Mouse (Mus musculus) cerebellum, postnatal 25 days (tissue): Measurements from ENCODE around the gene Caprin2.
"Not testable (repeated sequence)": the region's sequence is repeated elsewhere in the genome, so short reads cannot be mapped to it uniquely, and the experiment has no call there.

ENCODE experiments used
- DNase-seq, 2 experiments: peaks; one replicate each; pipeline ENCODE4 v3.0.0; 2021; ENCODE audit warnings: mixed read lengths in 2 of 2

The Caprin2 gene

DNA sequence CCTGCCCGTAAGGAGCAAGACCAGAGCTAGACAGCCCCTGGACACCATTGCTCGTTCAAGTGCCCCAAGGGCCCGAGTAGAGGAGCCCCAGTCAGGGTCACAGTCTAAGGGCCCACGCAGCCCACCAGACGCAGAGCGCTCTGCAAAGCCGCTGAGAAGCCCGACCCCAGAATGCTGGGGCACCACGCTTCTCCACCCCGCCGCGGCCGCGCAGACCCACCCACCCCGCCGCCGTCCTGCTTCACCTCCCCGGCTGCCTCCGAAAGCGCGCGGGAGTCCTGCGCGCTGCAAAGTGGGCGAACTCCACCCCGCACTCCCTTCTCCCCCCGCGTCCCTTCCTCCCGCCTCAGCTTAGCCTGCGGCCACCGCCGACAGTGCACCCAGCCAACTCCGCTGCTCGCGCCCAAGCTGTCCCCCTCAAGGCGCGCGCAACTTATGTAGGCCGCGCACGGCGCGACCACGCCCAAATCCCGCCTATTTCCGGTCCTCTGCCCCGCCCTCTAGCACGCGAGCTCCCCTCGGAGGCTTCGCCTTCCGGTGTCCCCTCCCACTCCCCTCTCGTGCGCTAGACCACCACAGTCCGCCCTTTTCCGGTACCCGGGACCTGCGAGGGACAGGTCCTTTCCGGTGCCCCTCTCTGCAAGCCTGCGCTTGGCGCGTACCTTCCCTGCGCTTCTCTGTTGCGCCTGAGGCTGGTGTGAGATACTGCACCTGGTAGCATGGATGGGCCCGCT, at the start of gene Caprin2:
TSS of gene Caprin2 (minus strand) at position 465 of the 734 bp plus-strand sequence.
- peak; percentile 92 to 94 for DNase-seq

DNA sequence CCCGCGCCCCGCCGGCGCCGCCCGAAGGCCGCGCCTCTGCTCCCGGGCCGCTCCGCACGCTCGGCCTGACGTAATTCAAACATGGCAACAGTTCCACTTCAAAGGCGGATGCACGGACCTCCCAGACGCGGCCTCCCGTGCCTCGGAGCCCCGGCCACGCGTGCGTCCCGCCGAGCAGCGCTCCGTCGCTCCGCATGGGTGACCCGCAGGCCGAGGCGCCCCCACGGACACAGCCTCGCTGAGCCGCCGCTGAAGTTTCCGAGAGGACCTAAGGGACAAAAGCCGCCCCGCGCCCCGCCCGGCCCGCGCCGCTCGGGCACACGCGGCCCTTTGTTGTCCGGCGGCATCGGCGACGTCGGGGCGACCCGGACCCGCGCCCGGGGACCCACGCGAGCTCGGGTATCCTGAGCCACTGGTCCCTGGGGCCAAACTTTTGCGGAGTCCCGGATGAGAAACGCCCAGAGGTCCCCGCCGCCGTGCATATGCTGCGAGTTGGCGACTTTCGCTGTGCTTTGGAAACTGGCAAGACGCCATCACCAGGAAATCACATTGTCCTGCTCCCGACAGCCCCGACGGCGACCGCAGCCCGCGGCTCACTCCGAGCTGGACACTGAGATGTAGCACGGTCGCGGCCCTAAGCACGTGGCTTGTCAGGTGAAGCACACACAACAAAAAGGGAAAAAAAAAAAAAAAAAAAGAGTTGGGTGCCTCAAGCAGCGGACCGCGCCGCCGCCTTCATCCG, 48.9 kb upstream of the Caprin2 start:
- DNase-seq: peak; percentile 54 to 57

GRCm38 (mm10) chr6:148944344-148944766, 48.3 kb upstream of the Caprin2 start:
- no peak for DNase-seq

GRCm38 (mm10) chr6:148943695-148944094, 47.7 kb upstream of the Caprin2 start:
- DNase-seq: no peak

DNA sequence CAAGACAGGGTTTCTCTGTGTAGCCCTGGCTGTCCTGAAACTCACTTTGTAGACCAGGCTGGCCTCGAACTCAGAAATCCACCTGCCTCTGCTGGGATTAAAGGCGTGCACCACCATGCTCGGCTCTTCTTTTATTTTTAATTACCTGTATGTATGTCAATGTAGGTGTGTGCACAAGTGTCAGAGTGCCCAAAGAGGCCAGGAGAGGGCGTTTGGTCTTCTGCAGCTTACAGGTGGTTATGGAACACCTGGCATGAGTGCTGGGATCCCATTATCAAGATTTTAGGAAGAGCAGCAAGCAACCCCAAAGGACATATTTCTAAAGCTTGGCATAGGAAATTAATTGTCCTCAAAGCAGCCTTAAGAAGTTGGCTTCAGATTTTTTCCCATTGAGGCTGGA, 46.4 kb upstream of the Caprin2 start:
- no peak for DNase-seq

DNA sequence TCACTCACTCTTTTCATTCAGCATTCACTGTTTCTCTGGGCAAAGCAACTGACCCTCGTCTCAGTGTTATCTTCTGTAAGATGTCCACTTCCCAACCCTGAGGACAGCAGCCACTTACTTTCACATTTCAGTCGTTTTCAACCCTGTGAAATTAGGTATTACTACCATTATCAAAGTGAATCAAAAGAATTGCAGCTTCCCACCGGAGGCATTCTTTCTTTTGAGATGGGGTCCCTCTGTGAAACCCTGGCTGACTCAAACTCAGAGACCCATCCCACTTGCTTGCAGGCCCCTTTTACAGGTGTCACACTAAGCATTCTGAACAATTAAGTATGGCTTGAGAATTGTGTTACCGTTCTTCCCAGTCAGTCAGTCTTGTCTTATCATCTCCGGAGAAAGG, 45.8 kb upstream of the Caprin2 start:
- DNase-seq: no peak

DNA sequence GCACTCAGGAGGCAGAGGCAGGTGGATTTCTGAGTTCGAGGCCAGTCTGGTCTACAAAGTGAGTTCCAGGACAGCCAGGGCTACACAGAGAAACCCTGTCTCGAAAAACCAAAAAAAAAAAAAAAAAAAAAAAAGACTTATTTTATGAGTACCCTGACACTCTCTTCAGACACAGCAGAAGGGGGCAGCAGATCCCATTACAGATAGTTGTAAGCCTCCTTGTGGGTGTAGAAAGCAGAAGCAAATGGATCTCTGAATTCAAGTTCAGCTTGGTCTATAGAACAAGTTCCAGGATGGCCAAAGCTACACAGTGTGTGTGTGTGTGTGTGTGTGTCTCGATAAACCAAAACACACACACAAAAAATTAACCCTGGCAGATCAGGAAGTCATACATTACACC, 44.3 kb upstream of the Caprin2 start:
- not testable (repeated sequence) for DNase-seq

- no peak for DNase-seq
Measured at GRCm38 (mm10) chr6:148937693-148938092, 41.7 kb upstream of the Caprin2 start.

GRCm38 (mm10) chr6:148934961-148935590, 39.0 kb upstream of the Caprin2 start:
- DNase-seq: no peak

GRCm38 (mm10) chr6:148931281-148931680, 35.2 kb upstream of the Caprin2 start:
- DNase-seq: peak in 1 of 2 experiments; percentile 22

DNA sequence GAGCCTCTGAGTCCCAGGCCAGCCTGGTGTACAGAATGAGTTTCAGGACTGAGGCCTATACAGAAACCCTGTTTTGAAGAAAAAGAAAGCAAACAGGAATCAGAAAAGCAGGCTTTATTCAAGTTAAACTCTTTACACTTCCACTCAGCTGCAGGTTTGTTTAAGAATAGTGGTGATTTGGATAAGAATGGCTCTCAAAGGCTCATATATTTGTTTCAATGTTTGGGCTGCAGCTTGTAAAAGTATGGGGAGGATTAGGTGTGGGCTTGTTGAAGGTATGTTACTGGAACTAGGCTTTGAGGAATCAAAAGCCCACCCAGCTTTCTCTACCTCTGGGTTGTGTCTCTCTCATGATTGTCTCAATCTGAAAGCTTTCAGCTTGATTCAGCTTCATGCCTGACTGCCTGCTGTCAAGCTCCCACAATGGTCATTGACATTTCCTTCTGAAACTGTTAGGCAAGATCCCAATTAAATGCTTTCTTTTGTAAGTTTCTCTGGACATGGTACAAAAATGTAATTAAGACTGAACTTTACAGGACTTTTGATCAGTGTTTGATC, 22.9 kb upstream of the Caprin2 start:
- DNase-seq: no peak

DNA sequence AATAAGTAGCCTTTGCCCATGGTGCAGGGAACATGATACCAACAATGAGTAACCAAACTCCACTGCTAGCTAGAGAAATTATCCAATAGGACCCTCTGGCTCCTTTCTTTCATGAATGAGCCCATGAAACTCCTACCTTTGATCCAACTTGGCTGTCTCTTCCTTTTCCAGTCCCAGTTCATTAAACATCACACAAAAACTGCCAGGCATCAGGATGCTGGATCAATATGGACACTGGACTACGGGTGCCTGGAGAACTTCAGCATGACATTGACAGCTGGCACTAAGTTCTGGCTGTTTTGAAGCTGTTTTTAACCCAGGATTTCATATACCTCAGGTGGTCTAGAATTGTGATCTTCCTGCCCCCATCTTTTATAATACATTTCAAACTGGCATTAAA, 21.6 kb upstream of the Caprin2 start:
- no peak for DNase-seq

DNA sequence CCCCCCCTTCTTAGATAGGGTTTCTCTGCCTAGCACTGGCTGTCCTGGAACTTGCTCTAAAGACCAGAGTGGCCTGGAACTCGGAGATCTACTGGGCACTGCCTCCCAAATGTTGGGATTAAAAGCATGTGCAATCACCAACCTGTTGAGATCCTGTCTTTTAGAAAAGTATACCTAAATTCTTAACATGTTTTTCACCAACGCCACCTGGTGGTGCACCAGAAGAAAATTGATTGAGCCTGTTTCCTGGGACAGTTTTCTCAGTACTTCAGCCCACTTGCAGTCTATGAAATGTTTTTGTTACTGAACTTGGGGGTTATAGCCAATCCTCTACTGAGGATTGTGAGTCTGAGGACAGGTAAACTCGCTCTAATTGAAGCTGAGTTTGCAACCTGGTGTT, 20.8 kb upstream of the Caprin2 start:
- peak in 1 of 2 experiments; percentile 17 for DNase-seq

DNA sequence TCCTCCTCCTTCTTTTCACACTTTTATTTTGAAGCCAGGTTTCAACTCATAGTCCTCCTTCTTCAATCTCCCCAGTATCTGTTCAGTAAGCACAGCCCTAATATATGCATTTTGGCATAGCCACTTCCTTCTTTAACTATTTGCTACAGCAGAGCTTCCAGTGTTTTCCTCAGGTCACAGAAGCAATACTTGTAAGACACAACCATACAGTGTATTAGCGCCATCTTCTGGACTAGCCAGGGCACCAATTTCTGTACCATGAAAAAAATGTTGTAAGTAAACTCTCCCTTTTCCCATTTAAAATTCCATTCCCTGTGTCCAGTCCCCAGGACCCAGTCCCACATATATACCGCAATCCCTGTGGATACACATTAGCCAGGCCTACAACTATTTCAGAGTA, 17.9 kb upstream of the Caprin2 start:
- peak; percentile 28 to 55 for DNase-seq

DNA sequence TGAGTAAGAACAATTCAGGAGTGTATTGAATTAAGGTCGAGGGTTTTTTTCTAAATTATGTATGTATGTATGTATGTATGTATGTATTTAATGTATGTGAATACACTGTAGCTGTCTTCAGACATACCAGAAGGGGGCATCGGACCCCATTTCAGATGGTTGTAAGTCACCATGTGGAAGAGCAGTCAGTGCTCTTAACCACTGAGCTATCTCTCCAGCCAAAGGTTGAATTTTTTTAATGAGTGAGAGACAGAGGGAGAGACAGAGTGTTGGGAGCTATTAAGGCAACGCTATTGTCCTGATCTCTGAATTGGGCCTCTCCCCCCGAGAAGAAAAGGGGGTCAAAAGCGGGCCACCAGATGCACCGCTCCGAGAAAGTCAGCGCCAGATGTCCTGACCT, 15.9 kb upstream of the Caprin2 start:
- not testable (repeated sequence) for DNase-seq

DNA sequence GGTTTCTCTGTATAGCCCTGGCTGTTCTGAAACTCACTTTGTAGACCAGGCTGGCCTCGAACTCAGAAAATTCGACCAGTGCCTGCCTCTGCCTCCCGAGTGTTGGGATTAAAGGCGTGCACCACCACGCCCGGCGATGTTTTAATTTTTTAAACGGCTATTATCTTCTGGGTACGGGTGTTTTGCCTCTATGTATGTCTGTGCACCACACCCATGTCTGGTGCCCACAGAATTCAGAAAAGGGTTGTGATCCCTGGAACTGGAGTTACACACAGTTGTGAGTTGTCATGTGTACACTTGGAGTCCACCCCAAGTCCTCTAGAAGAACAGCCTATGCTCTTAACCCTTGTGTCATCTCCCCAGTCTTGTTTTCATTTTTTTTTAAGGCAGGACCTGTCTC, 10.9 kb upstream of the Caprin2 start:
- DNase-seq: no peak

GRCm38 (mm10) chr6:148902728-148903127, 6.7 kb upstream of the Caprin2 start:
- no peak for DNase-seq

DNA sequence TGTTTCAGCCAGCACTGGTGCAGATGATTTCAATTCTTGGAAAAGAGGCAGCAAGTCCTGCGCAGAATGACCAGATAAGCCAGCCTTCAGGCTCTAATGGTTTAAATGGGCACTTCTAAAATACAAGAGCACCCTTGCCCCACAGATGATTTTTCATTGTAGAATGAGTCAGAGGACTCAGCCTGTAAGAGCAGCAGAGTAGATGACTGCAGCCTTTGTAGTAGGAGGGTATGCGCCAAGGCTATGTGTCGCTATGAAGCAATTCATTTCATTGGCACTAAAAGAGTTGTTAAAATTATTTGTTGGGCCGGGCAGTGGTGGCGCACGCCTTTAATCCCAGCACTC, 442 bp upstream of the Caprin2 start:
- no peak for DNase-seq

- peak; percentile 6 to 7 for DNase-seq
Measured at GRCm38 (mm10) chr6:148894888-148895772, 907 bp downstream of the Caprin2 start.

- no peak for DNase-seq
Measured at GRCm38 (mm10) chr6:148873911-148874310, 22.1 kb downstream of the Caprin2 start.

DNA sequence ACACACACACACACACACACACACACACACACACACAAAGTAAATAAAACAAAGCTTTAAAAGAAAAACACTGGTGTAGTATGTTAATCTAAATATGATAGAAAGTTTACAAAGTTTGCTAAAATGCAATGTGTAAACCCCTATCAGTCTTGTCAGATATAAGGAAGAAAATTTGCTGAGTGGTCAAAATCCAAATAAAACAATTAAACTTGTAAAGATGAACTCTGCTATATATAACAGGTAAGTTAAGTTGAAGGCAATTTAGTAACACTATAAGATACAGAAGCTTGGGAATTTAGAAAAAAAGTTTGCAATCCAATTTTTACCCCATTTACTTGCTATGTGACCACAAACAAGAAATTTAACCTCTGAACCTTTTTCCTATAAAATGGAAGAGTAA, 50.4 kb downstream of the Caprin2 start:
- DNase-seq: no peak

DNA sequence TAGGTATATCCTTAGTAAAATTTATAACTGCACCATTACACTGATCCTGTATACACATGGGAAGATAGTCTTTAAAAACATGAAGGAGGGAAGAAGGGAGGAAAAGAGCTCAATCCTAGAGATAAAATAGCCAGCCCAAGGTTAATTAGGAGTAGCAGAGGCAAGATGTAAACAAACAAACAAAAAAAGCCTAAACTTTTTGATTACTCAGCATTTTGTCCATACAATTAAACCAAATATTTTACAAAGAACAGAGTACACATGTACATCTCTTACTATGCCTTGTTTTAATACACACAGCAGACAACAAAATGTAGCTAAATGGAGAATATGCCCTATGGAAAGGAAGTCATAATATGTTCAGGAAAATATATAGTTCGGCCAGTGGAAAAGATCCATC, 54.3 kb downstream of the Caprin2 start:
- DNase-seq: no peak

DNA sequence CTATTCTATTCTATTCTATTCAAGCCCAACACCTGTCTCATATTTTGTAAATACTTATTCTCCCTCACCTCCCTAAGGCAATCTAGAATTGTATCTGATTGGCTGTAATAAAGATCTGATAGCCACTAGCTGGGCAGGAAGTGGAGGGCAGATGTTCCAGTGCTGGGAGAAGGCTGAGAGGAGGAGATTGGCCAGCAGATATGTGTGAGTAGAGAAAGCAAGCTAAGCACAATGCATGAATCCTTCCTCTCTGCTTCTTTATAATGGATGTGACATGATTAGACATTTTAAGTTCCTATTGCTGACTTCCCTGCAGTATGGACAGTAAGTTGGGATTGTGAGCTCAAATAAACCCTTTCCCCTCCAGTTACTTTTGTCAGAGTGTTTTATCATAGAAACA, 57.6 kb downstream of the Caprin2 start:
- no peak for DNase-seq
